In genomic region chr15:102107689-102108573, GRCm38 (mm10) we compare ENCODE assay signal across 9 mouse cellular contexts. TPM values are rescaled to one million over a fixed set of nuclear protein-coding genes. Genes with fewer than 3 reads are reported as not detected.
DNase-seq lines count a peak whose midpoint lies in the region; ATAC-seq and TF ChIP-seq lines count a peak whose summit lies in the region.
"Had no signal": no experiment of that assay in that cellular context is flagged by ENCODE, and none has a peak within 500 bp of the region (broad histone marks: within the 10 kb centered on the region; RNA-seq: fewer than 3 reads in every experiment).

No protein-coding gene starts in this region.

- H3K27ac ChIP-seq in forebrain, embryonic 15.5 days (replicated peaks) = no peak overlapping the region
- H3K27ac ChIP-seq in hindbrain, embryonic 16.5 days (ENCODE audit: low read depth, low read length) = no peak overlapping the region
- no peak overlapping the region for H3K27ac ChIP-seq in liver, embryonic 12.5 days
- no peak overlapping the region for H3K27ac ChIP-seq in neural tube, embryonic 11.5 days (ENCODE audit: low read depth, low read length)

- 26% methylated on average over 13 of the region's 13 CpGs for WGBS in forebrain, embryonic 15.5 days
- 35% methylated on average over 13 of the region's 13 CpGs for whole genome bisulfite sequencing in hindbrain, embryonic 16.5 days
- WGBS in liver, embryonic 12.5 days (ENCODE audit: insufficient replicate concordance) = 44% methylated on average over 13 of the region's 13 CpGs
- WGBS in neural tube, embryonic 11.5 days = 39% methylated on average over 13 of the region's 13 CpGs

- no peak overlapping the region for H3K9ac ChIP-seq in forebrain, embryonic 15.5 days (replicated peaks)
- H3K9ac ChIP-seq in hindbrain, embryonic 16.5 days (ENCODE audit: low read depth, low read length) = no peak overlapping the region
- no peak overlapping the region for H3K9ac ChIP-seq in liver, embryonic 12.5 days
- no peak overlapping the region for H3K9ac ChIP-seq in neural tube, embryonic 11.5 days (ENCODE audit: low read length)

- peaks cover 76% of the 10 kb centered on the region for H3K4me1 ChIP-seq in E14TG2a.4 (replicated peaks; ENCODE audit: low read depth, low read length)
- peaks cover 27% of the 10 kb centered on the region for H3K4me1 ChIP-seq in forebrain, embryonic 15.5 days
- peaks cover 38% of the 10 kb centered on the region for H3K4me1 ChIP-seq in hindbrain, embryonic 16.5 days (ENCODE audit: control insufficient read depth, insufficient read depth, low read depth, low read length)
- H3K4me1 ChIP-seq in liver, embryonic 12.5 days = peaks cover 45% of the 10 kb centered on the region
- H3K4me1 ChIP-seq in neural tube, embryonic 11.5 days (ENCODE audit: control insufficient read depth, insufficient read depth, low read length) = peaks cover 22% of the 10 kb centered on the region

- peaks cover 9% of the 10 kb centered on the region; the same call in 1 of the 2 replicates for H3K36me3 ChIP-seq in E14TG2a.4 (ENCODE audit: insufficient read depth, low read length)
- H3K36me3 ChIP-seq in forebrain, embryonic 15.5 days = no peaks in the 10 kb centered on the region
- H3K36me3 ChIP-seq in hindbrain, embryonic 16.5 days (ENCODE audit: control insufficient read depth, insufficient read depth, low read length) = no peaks in the 10 kb centered on the region
- peaks cover 20% of the 10 kb centered on the region; the same call in 1 of the 2 replicates for H3K36me3 ChIP-seq in liver, embryonic 12.5 days
- 0 out of 2 replicates have a peak, but pooled peaks cover 2% of the 10 kb centered on the region for H3K36me3 ChIP-seq in neural tube, embryonic 11.5 days (ENCODE audit: control insufficient read depth, insufficient read depth, low read length)

- H3K27me3 ChIP-seq in E14TG2a.4 (ENCODE audit: insufficient read depth, low read length) = peaks cover 40% of the 10 kb centered on the region
- H3K27me3 ChIP-seq in forebrain, embryonic 15.5 days = peaks cover 18% of the 10 kb centered on the region; the same call in 1 of the 2 replicates
- H3K27me3 ChIP-seq in hindbrain, embryonic 16.5 days (replicated peaks; ENCODE audit: control insufficient read depth, insufficient read depth, low read length) = peaks cover 14% of the 10 kb centered on the region
- H3K27me3 ChIP-seq in liver, embryonic 12.5 days (replicated peaks) = peaks cover 60% of the 10 kb centered on the region
- H3K27me3 ChIP-seq in neural tube, embryonic 11.5 days (ENCODE audit: control insufficient read depth, insufficient read depth, low read length) = peaks cover 26% of the 10 kb centered on the region
- H3K27me3 ChIP-seq: Patski had no signal

- peak overlapping the region; percentile 81 for H3K4me3 ChIP-seq in E14TG2a.4 (replicated peaks; ENCODE audit: low read length)
- peak overlapping the region; percentile 35; the same call in 1 of the 2 replicates for H3K4me3 ChIP-seq in forebrain, embryonic 15.5 days
- no peak overlapping the region; the same call in 1 of the 2 replicates for H3K4me3 ChIP-seq in hindbrain, embryonic 16.5 days (ENCODE audit: low read length)
- H3K4me3 ChIP-seq in liver, embryonic 12.5 days = no peak overlapping the region
- no peak overlapping the region for H3K4me3 ChIP-seq in neural tube, embryonic 11.5 days (ENCODE audit: low read depth, low read length)

- no peak; the same call in 1 of the 2 replicates for ATAC-seq in cerebellum, adult (ENCODE audit: insufficient number of reproducible peaks, low FRiP score, low TSS enrichment)
- no peak for ATAC-seq in forebrain, embryonic 15.5 days (replicated peaks)
- no peak for ATAC-seq in hindbrain, embryonic 16.5 days
- no peak; the same call in 1 of the 2 replicates for ATAC-seq in liver, embryonic 12.5 days
- ATAC-seq in neural tube, embryonic 11.5 days (ENCODE audit: insufficient read depth, low FRiP score, low TSS enrichment) = no peak
- ATAC-seq: Patski had no signal

- peak; percentile 88 for TF ChIP-seq CTCF in E14TG2a.4 (conservative IDR thresholded peaks at IDR 0.05; ENCODE audit: low read length)

- H3K9me3 ChIP-seq in E14TG2a.4 (ENCODE audit: low read length) = no peaks in the 10 kb centered on the region
- H3K9me3 ChIP-seq in forebrain, embryonic 15.5 days = no peaks in the 10 kb centered on the region
- H3K9me3 ChIP-seq in hindbrain, embryonic 16.5 days (ENCODE audit: control insufficient read depth, low read length) = no peaks in the 10 kb centered on the region
- no peaks in the 10 kb centered on the region for H3K9me3 ChIP-seq in liver, embryonic 12.5 days (replicated peaks)
- H3K9me3 ChIP-seq in neural tube, embryonic 11.5 days (ENCODE audit: control insufficient read depth, low read length) = no peaks in the 10 kb centered on the region

- peak; percentile 75 for DNase-seq in cerebellum, adult 11 months
- DNase-seq in c-Kit-positive CD71-positive TER-119-positive erythroid progenitor cells, embryonic 14.5 days (ENCODE audit: low spot score) = peak; percentile 68
- DNase-seq in neural tube, embryonic 11.5 days (ENCODE audit: low spot score) = peak; percentile 67

- H3K4me2 ChIP-seq in forebrain, embryonic 15.5 days (replicated peaks) = no peak overlapping the region
- peak overlapping the region; percentile 74 for H3K4me2 ChIP-seq in hindbrain, embryonic 16.5 days (ENCODE audit: low read length)
- H3K4me2 ChIP-seq in liver, embryonic 12.5 days = peak overlapping the region; percentile 71
- no peak overlapping the region for H3K4me2 ChIP-seq in neural tube, embryonic 11.5 days (ENCODE audit: low read depth)

RNA-seq across cellular contexts. Expression of gene Tns2, which starts 7.7 kb away (rescaled TPM):
- polyA plus RNA-seq in forebrain, embryonic 15.5 days (2015; fragmentation: Nextera tagmentation; extraction: Ambion mirVana) = 4.9 and 6.9 TPM in 2 replicates
- polyA plus RNA-seq in hindbrain, embryonic 16.5 days (2015; fragmentation: Nextera tagmentation; extraction: Ambion mirVana) = 8.7 and 14.9 TPM in 2 replicates
- polyA plus RNA-seq in liver, embryonic 12.5 days (2016; fragmentation: Nextera tagmentation; extraction: Ambion mirVana) = 6.4 and 9.2 TPM in 2 replicates
- polyA plus RNA-seq in neural tube, embryonic 11.5 days (2014; fragmentation: Nextera tagmentation; extraction: Ambion mirVana) = 11.4 and 13.2 TPM in 2 replicates

RNA-seq across cellular contexts. Expression of gene Spryd3, which starts 28.1 kb away (rescaled TPM):
- polyA plus RNA-seq in forebrain, embryonic 15.5 days (2015; fragmentation: Nextera tagmentation; extraction: Ambion mirVana) = 38.2 and 42.9 TPM in 2 replicates
- polyA plus RNA-seq in hindbrain, embryonic 16.5 days (2015; fragmentation: Nextera tagmentation; extraction: Ambion mirVana) = 105 and 108 TPM in 2 replicates
- polyA plus RNA-seq in liver, embryonic 12.5 days (2016; fragmentation: Nextera tagmentation; extraction: Ambion mirVana) = 14.9 and 15.0 TPM in 2 replicates
- 15.5 and 17.0 TPM in 2 replicates for polyA plus RNA-seq in neural tube, embryonic 11.5 days (2014; fragmentation: Nextera tagmentation; extraction: Ambion mirVana)

RNA-seq across cellular contexts. Expression of gene Eif4b, which starts 34.4 kb away (rescaled TPM):
- polyA plus RNA-seq in forebrain, embryonic 15.5 days (2015; fragmentation: Nextera tagmentation; extraction: Ambion mirVana) = 98.9 and 99.5 TPM in 2 replicates
- 76.0 and 84.8 TPM in 2 replicates for polyA plus RNA-seq in hindbrain, embryonic 16.5 days (2015; fragmentation: Nextera tagmentation; extraction: Ambion mirVana)
- polyA plus RNA-seq in liver, embryonic 12.5 days (2016; fragmentation: Nextera tagmentation; extraction: Ambion mirVana) = 91.7 and 91.8 TPM in 2 replicates
- 113 and 121 TPM in 2 replicates for polyA plus RNA-seq in neural tube, embryonic 11.5 days (2014; fragmentation: Nextera tagmentation; extraction: Ambion mirVana)

RNA-seq across cellular contexts. Expression of gene Igfbp6, which starts 36.2 kb away (rescaled TPM):
- 1.2 and 1.4 TPM in 2 replicates for polyA plus RNA-seq in forebrain, embryonic 15.5 days (2015; fragmentation: Nextera tagmentation; extraction: Ambion mirVana)
- 3.9 and 4.4 TPM in 2 replicates for polyA plus RNA-seq in hindbrain, embryonic 16.5 days (2015; fragmentation: Nextera tagmentation; extraction: Ambion mirVana)
- polyA plus RNA-seq in liver, embryonic 12.5 days (2016; fragmentation: Nextera tagmentation; extraction: Ambion mirVana) = 0.72 and 1.1 TPM in 2 replicates
- 0.22 and 0.34 TPM in 2 replicates for polyA plus RNA-seq in neural tube, embryonic 11.5 days (2014; fragmentation: Nextera tagmentation; extraction: Ambion mirVana)

RNA-seq across cellular contexts. Expression of gene Soat2, which starts 42.4 kb away (rescaled TPM):
- not detected in 2 replicates for polyA plus RNA-seq in forebrain, embryonic 15.5 days (2015; fragmentation: Nextera tagmentation; extraction: Ambion mirVana)
- polyA plus RNA-seq in hindbrain, embryonic 16.5 days (2015; fragmentation: Nextera tagmentation; extraction: Ambion mirVana) = not detected in 2 replicates
- polyA plus RNA-seq in liver, embryonic 12.5 days (2016; fragmentation: Nextera tagmentation; extraction: Ambion mirVana) = 28.3 and 29.8 TPM in 2 replicates
- 0.13 and 0.22 TPM in 2 replicates for polyA plus RNA-seq in neural tube, embryonic 11.5 days (2014; fragmentation: Nextera tagmentation; extraction: Ambion mirVana)

Comparison
In these comparisons a context has a peak if more than half of its experiments do, and no peak if none do; other contexts are left out.
1. H3K4me3 ChIP-seq: peak in E14TG2a.4 (single experiment) and forebrain, embryonic 15.5 days (single experiment); none in hindbrain, embryonic 16.5 days (single experiment), liver, embryonic 12.5 days (single experiment) and neural tube, embryonic 11.5 days (single experiment).
2. H3K4me2 ChIP-seq: peak in hindbrain, embryonic 16.5 days (single experiment) and liver, embryonic 12.5 days (single experiment); none in forebrain, embryonic 15.5 days (single experiment) and neural tube, embryonic 11.5 days (single experiment).
3. Peak in every context shown above with its lines, with median percentiles within 50 percentile points of each other: DNase-seq.